Mouse (Mus musculus): ENCODE results near the gene Tube1.

GRCm38 (mm10) chr10:39109489-39109874 lies 24.3 kb upstream of the Tube1 start:
- no peak for TF ChIP-seq RCOR1 (IDR thresholded peaks at IDR 0.05; ENCODE audit: low read depth, low read length)
- no peak for TF ChIP-seq ETS1 (IDR thresholded peaks at IDR 0.05; ENCODE audit: low read depth, low read length)
- no peak for TF ChIP-seq NRF1 (IDR thresholded peaks at IDR 0.05; ENCODE audit: insufficient read depth, low read depth, low read length, poor library complexity, severe bottlenecking)
- no peak for TF ChIP-seq CTCF (IDR thresholded peaks at IDR 0.05 in 2 of 3, conservative IDR thresholded peaks at IDR 0.05 in 1 of 3; ENCODE audit: control insufficient read depth in 1 of 3, insufficient read depth in 1 of 3, low read depth in 2 of 3, low read length in 3 of 3, poor library complexity in 1 of 3, severe bottlenecking in 1 of 3)
- TF ChIP-seq UBTF (IDR thresholded peaks at IDR 0.05; ENCODE audit: borderline replicate concordance, insufficient read depth, low read depth, low read length), result no peak
- TF ChIP-seq MXI1 (IDR thresholded peaks at IDR 0.05; ENCODE audit: low read depth, low read length), result no peak
- TF ChIP-seq POLR2A (IDR thresholded peaks at IDR 0.05; ENCODE audit: control insufficient read depth in 1 of 2, insufficient read depth in 1 of 2, low read depth in 1 of 2, low read length in 2 of 2, poor library complexity in 1 of 2), result no peak
- no peak for TF ChIP-seq MAZ (IDR thresholded peaks at IDR 0.05; ENCODE audit: low read depth, low read length)
- TF ChIP-seq TBP (IDR thresholded peaks at IDR 0.05; ENCODE audit: low read depth, low read length), result no peak

Data from MEL (cell line).